Mouse (Mus musculus) liver, adult 2 months (tissue): ENCODE measurements around the gene Gpm6b. TPM values are rescaled to one million over a fixed set of nuclear protein-coding genes. Genes with fewer than 3 reads are reported as not detected.
A peak's percentile ranks its signal among the peaks of the same experiment; 100 is the strongest.

ENCODE experiments used
- DNase-seq: peaks from one replicate; pipeline ENCODE4 v3.0.0-alpha.2; 2011; ENCODE audit warnings: low read depth, low spot score; ENCODE audit errors: extremely low read depth
- H3K27ac ChIP-seq: fragments of 200-500 bp; replicated peaks from 2 replicates; pipeline ENCODE4 v1.5.1; 2012; ENCODE audit warnings: low read depth, mild to moderate bottlenecking, control low read depth, inconsistent platforms, low read length; ENCODE audit not compliant: insufficient read depth
- H3K27me3 ChIP-seq: fragments of 200-500 bp; 2 replicates; pipeline ENCODE4 v1.6.1; 2012; ENCODE audit warnings: mild to moderate bottlenecking, moderate library complexity, low read length, inconsistent platforms; ENCODE audit not compliant: control insufficient read depth, insufficient read depth
- H3K36me3 ChIP-seq: fragments of 200-500 bp; 2 replicates; pipeline ENCODE4 v1.6.1; 2012; ENCODE audit warnings: low read length, inconsistent platforms; ENCODE audit not compliant: control insufficient read depth, insufficient read depth
- H3K4me1 ChIP-seq: fragments of 200-500 bp; 2 replicates; pipeline ENCODE4 v1.6.1; 2011; ENCODE audit warnings: low read length; ENCODE audit not compliant: control insufficient read depth, insufficient read depth
- H3K4me3 ChIP-seq: fragments of 200-500 bp; 2 replicates; pipeline ENCODE4 v1.5.1; 2011; ENCODE audit warnings: low read depth, mild to moderate bottlenecking, control low read depth, low read length, moderate library complexity; ENCODE audit not compliant: insufficient read depth
- H3K79me2 ChIP-seq: fragments of 200-500 bp; 2 replicates; pipeline ENCODE4 v1.6.1; 2012; ENCODE audit warnings: inconsistent platforms, mild to moderate bottlenecking, low read length, moderate library complexity; ENCODE audit not compliant: control insufficient read depth, insufficient read depth
- H3K9ac ChIP-seq: fragments of 200-500 bp; 2 replicates; pipeline ENCODE4 v1.6.1; 2012; ENCODE audit warnings: low read depth, mild to moderate bottlenecking, control low read depth, inconsistent platforms, low read length
- CTCF ChIP-seq: fragments of 200-500 bp; IDR thresholded peaks from 2 replicates; pipeline ENCODE4 v1.5.1; 2011; ENCODE audit warnings: low read depth, low read length, control low read depth
- POLR2A ChIP-seq: fragments of 200-500 bp; IDR thresholded peaks from 2 replicates; pipeline ENCODE4 v1.6.1; 2011; ENCODE audit warnings: low read length, control low read depth; ENCODE audit not compliant: insufficient read depth; ENCODE audit errors: extremely low read depth
- WGBS: fragments of 180-500 bp; shearing (Covaris S2); methylation state at CpG from one replicate; pipeline ENCODE4 v1.1.7; 2018; 5-methylcytosine and 5-hydroxymethylcytosine counted together
- polyA plus RNA-seq: library from polyadenylated mRNA; depleted of rRNA; stranded (reverse); fragments of >200 nt; gene quantifications from 2 replicates; pipeline ENCODE4 v1.2.3, GENCODE M21; 2012
- total RNA-seq: library from RNA; depleted of rRNA; stranded (reverse); fragments of >200 nt; gene quantifications from 2 replicates; pipeline ENCODE4 v1.2.3, GENCODE M21; 2014

Gpm6b gene
- total and polyA plus RNA-seq, 2 experiments = 0.24 to 1.3 TPM

DNA sequence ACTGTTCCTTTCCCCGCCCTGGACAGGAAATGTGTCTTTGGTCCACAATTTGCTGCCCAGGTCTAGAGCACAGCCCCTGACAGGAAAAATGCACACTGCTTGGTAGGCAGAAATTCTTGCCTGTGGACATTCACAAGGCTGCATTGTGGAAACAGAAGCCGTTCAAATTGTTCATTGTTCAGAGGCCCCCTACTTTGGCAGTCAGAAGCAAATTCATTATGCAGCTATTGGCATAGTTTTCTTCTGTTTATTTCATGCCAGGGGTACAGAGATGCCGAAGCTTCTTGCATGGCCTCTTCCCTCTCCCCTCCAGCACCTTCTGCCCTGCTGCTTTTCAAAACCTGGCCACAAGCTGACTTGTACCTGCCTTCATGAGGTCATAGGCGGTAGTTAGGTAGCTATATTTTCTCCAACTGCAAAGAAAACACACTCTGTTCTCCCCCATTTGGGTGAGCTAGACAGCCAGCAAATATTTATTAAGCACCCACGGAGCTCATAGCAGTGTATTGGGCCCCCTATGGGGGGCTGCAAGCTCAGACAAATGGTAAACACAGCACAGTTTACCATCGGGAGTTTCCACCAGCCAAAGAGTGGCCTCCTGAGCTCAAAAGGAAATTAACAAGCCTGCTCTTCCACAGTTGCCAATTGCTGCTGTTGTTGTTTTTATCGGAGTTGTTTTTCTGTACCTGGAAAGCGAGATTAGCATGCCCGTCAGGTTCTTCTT is 48.2 kb downstream of the Gpm6b start:
- Histone ChIP-seq H3K4me1 (no peaks in the 10 kb centered on the region), H3K79me2 (no peaks in the 10 kb centered on the region), H3K27me3 (no peaks in the 10 kb centered on the region), H3K36me3 (no peaks in the 10 kb centered on the region), H3K9ac (no peak overlapping the region), H3K4me3 (no peak overlapping the region), H3K27ac (no peak overlapping the region)
- no peak for DNase-seq
- 61% methylated on average over 9 of the region's 9 CpGs for WGBS
- TF ChIP-seq POLR2A (no peak), CTCF (no peak)

DNA sequence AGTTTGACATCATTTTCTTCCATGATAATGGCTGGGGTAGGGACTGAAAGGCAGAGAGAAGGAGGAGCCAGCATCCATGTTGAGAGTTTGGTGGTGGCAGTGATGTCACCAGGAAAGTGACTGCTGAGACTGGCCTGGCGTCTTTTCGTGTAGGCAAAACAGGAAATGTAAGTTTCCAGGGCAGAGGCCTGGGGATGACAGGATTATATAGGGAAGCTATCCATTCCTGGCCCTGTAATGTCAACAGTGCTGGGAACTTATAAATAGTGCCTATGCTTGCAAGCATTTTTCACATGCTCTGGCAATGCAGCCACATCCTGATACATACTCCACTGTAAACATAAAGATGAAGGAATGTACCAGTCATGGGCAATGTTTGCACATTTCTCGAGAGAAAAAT is 52.6 kb downstream of the Gpm6b start:
- H3K79me2 ChIP-seq = no peaks in the 10 kb centered on the region
- TF ChIP-seq POLR2A (no peak), CTCF (no peak)
- no peak for DNase-seq
- no peak overlapping the region for H3K9ac ChIP-seq
- no peak overlapping the region for H3K4me3 ChIP-seq
- H3K27me3 ChIP-seq = no peaks in the 10 kb centered on the region
- WGBS = 44% methylated on average over 3 of the region's 3 CpGs
- no peak overlapping the region for H3K27ac ChIP-seq
- H3K36me3 ChIP-seq = no peaks in the 10 kb centered on the region
- no peaks in the 10 kb centered on the region for H3K4me1 ChIP-seq

DNA sequence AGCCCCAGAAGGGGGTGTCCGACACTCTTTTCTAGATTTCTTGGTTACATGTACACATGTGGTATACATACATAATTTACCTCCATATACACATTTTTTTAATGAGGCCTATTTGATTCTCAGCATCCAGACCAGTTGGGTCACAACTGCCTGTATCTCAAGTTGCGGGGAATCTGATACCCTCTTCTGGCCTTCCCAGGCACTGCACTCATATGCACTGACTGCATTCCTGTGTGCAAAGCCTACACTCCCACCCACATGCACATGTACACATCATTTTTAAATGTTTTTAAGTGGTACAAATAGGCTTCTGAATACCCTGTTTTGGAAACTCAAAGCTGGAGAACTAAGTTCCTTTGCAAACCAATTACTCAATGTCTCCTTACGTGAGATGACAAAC is 54.8 kb downstream of the Gpm6b start:
- Histone ChIP-seq H3K4me1 (no peaks in the 10 kb centered on the region), H3K9ac (no peak overlapping the region), H3K27ac (no peak overlapping the region), H3K36me3 (no peaks in the 10 kb centered on the region), H3K79me2 (no peaks in the 10 kb centered on the region), H3K4me3 (no peak overlapping the region), H3K27me3 (no peaks in the 10 kb centered on the region)
- WGBS = 98% methylated on average over 3 of the region's 3 CpGs
- no peak for TF ChIP-seq CTCF
- no peak for TF ChIP-seq POLR2A
- DNase-seq = no peak

DNA sequence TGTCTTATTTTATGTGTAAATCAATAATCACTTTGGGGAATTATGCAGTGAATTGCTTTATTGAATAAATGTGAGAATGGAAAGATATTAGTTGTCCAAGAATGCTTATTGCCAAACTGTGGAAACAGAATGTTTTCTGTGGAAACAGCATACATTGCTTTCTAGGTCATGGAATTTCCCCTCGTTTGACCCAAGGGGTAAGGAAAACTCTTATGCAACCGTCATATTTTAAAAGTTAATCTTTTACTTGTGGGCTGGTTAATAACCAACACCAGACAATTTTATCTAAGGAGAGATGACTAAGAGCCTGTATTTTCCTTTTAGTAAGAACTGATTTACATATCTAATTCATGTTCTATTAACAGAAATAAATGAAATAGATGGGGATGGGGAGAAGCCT is 64.1 kb downstream of the Gpm6b start:
- H3K9ac ChIP-seq = no peak overlapping the region
- peak; percentile 85 for DNase-seq
- H3K4me1 ChIP-seq = peaks cover 2% of the 10 kb centered on the region; the same call in 1 of the 2 replicates
- 13% methylated on average over 2 of the region's 2 CpGs for WGBS
- TF ChIP-seq CTCF (no peak), POLR2A (no peak)
- no peak overlapping the region for H3K27ac ChIP-seq
- H3K36me3 ChIP-seq = no peaks in the 10 kb centered on the region
- H3K4me3 ChIP-seq = no peak overlapping the region
- no peaks in the 10 kb centered on the region for H3K27me3 ChIP-seq
- no peaks in the 10 kb centered on the region for H3K79me2 ChIP-seq

GRCm38 (mm10) chrX:166304355-166304754 is 65.6 kb downstream of the Gpm6b start:
- H3K9ac ChIP-seq = no peak overlapping the region
- no peak overlapping the region for H3K4me3 ChIP-seq
- no peak overlapping the region for H3K27ac ChIP-seq
- H3K79me2 ChIP-seq = no peaks in the 10 kb centered on the region
- no peaks in the 10 kb centered on the region for H3K36me3 ChIP-seq
- peaks cover 2% of the 10 kb centered on the region; the same call in 1 of the 2 replicates for H3K4me1 ChIP-seq
- no peak for TF ChIP-seq POLR2A
- DNase-seq = no peak
- WGBS = 94% methylated on average over 2 of the region's 2 CpGs
- H3K27me3 ChIP-seq = no peaks in the 10 kb centered on the region

GRCm38 (mm10) chrX:166307437-166308222 is 68.9 kb downstream of the Gpm6b start:
- 90% methylated on average over 7 of the region's 7 CpGs for WGBS
- TF ChIP-seq POLR2A (no peak), CTCF (no peak)
- Histone ChIP-seq H3K9ac (no peak overlapping the region), H3K27me3 (no peaks in the 10 kb centered on the region), H3K36me3 (no peaks in the 10 kb centered on the region), H3K4me3 (no peak overlapping the region), H3K4me1 (no peaks in the 10 kb centered on the region), H3K27ac (no peak overlapping the region), H3K79me2 (no peaks in the 10 kb centered on the region)
- DNase-seq = no peak
